Mouse (Mus musculus) left cerebral cortex, postnatal 36 days (tissue): ENCODE results near the gene Vasp. TPM values are rescaled to one million over a fixed set of nuclear protein-coding genes. Genes with fewer than 3 reads are reported as not detected.

Experiments used
- DNase-seq, 2 experiments: peaks; one replicate each; pipeline ENCODE4 v3.0.0; 2021 to 2022; ENCODE audit warnings: low spot score in 2 of 2, mixed read lengths in 1 of 2
- intact Hi-C: fragments of 180-260 bp; cut with DNase I; formaldehyde crosslinking; loops from one replicate; pipeline ENCODE4 v1.15.1; 2025
- total RNA-seq, 2 experiments: library from RNA; stranded (reverse); gene quantifications; 2 replicates each; pipeline ENCODE4 v1.2.3; 2021

Vasp gene
- total RNA-seq, 2 experiments from 2014 or later = 11.2 to 13.5 TPM

DNA sequence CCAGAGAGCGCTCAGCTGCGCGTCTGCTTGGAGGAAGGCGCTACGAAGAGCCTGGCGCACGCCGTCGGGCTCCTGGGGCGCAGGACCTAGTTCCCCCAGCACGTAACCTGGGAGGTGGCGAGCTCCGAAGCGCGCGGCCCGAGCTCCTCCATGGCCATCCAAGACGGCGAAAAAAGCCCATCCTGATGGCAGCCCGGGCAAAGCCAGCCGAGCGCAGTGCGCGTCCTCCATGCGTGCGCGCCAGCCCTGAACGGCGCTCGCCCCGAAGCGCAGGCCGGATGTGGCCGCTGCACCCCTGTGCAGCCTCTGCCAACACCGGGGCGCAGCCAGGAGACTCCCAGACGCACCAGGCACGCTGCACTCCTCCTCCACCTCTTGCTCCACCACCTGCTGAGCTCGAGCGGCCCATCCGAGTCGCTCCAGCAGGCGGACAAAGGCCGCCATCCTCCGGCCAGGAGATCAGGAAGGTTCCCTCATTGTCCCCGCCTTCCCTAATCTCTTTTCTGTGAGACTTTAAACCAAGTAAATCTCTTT, 8.0 kb upstream of the Vasp start, which contains the start of gene Ppm1n:
TSS of gene Ppm1n (minus strand) at position 484 of the 534 bp plus-strand sequence.
- DNase-seq = no peak
- intact Hi-C loops = no loop called here

DNA sequence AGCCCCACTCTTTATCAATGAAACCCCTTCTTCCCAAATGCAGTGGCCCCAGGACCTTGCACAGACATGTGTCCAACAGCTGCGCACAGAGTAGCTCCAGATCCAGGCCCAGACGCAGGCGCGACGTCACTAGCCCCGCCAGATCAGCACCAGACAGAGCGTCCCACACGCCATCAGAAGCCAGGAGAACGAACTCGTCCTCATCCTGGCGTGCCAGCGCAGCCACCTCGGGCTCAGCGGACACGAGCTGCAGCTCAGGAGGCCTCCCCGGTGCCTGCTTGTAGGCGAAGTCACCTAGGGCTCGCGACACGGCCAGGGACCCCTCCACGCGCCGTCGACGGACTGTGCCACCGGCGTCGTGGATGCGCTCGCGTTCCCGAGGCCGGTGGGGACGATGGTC, 7.4 kb upstream of the Vasp start:
- DNase-seq = no peak
- intact Hi-C loops = no loop called here

DNA sequence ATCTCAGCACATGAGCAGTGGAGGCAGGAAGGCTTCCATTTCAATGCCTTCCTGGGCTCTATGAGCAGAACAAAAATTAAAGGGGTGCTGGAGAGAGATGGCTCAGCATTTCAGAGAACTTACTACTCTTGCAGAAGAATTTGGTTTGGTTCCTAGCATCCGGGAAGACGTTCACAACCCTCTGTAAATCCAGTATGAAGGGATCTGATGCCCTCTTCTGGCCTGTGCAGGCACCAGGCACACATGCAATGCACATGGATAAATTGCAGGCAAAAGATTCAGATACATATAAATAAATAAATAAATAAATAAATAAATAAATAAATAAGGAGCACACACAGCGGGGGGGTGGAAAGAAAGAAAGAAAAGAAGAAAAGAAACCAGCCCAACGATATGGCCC, 4.6 kb upstream of the Vasp start:
- intact Hi-C loops = no loop called here
- no peak for DNase-seq

- no peak for DNase-seq
Observed at GRCm38 (mm10) chr7:19272173-19272764, 652 bp upstream of the Vasp start.

DNA sequence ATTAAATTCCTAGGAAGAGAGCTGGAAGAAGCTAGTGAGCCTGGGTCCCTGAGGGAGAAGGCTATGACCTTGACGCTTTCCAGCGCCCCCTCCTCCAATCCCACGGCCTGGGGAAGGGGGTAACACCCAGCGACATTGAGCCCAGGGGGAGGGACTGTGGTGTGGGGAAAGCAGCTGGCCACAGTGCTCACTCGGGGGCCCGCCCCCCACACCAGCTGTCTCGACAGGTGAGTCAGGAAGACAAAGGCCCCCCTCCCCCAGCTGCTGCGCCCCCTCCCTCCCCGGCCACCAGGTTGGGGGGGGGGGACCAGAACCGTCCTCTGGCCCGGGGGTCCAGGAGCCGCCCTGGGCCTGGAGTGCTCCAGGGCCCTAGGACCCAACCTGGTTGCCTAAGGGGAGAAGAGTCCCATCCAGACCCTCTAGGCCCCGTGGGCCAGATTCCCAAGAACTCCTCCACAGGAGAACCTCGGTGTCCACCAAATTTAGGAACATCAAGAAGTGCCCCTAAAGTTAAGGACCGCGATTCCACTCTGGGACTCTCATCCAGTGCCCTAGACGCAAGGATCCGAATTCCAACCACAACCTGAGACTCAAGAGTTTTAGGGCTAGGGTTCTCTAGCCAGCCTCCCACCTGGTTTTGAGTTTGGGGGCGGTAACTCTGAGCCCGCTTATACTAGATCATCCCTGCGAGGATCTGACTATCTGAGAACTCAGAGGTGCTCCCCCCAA, 944 bp downstream of the Vasp start:
- DNase-seq = no peak
- intact Hi-C loops = no loop called here

More at GRCm38 (mm10) chr7:19272173-19272764, 652 bp upstream of the Vasp start:
- intact Hi-C loops = loop anchor here (2.0 kb wide), 1 partner anchor 33 kb away; no protein-coding TSS in a partner anchor

DNA sequence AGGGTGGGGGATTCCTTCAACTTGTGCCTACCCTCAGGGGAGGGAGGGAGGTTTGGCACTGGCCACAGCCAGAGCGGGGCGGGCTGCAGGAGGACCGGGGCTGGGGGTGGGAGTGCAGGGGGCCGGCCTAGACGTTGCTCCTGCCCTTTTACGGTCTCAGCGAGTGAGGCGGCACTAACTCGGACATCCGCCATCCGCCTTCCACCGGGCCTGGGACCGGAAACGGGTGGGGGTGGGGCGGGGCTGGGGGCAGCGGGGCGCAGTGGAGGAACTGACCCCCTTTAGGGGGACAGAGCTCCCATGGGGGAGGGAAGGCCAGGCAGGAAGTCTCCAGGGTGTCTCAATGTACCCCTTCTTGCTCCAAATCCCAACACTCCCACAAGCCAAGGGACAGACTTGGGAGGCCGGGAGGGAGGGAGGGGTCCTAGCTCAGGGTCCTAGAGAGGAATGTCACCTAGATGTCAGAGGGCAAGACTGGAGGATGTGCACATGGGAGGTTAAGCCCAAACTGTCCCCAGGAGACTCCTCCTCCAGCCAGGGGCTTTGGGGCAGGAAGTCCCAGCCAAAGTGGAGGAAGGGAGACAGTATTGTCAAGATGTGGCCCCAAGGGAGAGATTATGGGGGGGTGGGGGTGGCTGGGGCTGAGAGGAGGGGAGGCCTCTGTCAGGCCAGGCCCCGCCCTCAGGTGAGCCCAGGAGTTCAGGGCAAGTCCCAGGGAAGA, 1.7 kb downstream of the Vasp start:
- DNase-seq = no peak
- intact Hi-C loops = no loop called here

GRCm38 (mm10) chr7:19268993-19269681, 2.5 kb downstream of the Vasp start:
- intact Hi-C loops = no loop called here
- DNase-seq = no peak

GRCm38 (mm10) chr7:19267051-19267450, 4.6 kb downstream of the Vasp start:
- intact Hi-C loops = no loop called here
- DNase-seq = no peak

GRCm38 (mm10) chr7:19265928-19266822, 5.4 kb downstream of the Vasp start:
- intact Hi-C loops = no loop called here
- no peak for DNase-seq

DNA sequence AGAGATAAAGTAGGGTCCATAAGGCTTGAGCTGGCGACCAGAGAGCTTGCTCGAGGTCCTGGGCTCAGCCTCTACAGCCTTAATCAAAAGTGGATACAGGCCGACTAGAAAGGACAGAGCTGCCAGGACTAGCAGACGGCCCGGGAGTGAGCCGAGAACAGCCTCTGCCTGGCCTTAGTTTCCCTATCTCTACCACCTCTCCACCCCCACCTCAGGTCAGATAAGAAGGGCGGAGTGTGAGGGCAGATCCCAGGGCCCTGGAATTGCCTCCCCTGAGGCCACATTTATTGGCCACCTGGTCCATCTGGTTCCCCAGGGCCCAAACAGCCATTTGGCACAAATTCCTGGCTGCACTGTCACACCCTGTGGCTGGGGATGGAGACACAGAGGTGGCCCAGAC, 6.5 kb downstream of the Vasp start:
- intact Hi-C loops = no loop called here
- DNase-seq = no peak

DNA sequence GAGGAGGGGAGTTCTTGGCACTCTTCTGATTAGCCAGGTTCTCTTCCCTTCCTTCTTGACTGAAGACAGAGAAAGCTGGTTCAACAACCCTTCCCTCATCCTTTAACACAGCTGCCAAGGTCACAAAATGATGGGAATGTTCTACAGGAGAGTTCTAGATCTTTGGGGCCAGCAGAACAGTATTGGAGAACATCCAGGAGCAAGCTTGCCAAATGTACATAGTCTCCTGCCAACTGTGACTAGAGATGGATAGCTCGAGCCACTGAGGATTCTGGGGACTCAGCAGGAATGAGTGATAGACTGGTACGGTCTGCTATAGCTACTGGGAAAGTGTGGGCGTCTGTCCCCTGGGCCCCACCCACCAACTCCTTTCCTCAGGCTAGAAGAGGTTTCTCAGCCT, 13.3 kb downstream of the Vasp start:
- DNase-seq = no peak
- intact Hi-C loops = no loop called here

- DNase-seq = peak; percentile 34 to 52
- intact Hi-C loops = no loop called here
Observed at GRCm38 (mm10) chr7:19257390-19258022, 14.1 kb downstream of the Vasp start.

- intact Hi-C loops = no loop called here
- DNase-seq = no peak
Observed at GRCm38 (mm10) chr7:19256567-19256966, 15.1 kb downstream of the Vasp start.

DNA sequence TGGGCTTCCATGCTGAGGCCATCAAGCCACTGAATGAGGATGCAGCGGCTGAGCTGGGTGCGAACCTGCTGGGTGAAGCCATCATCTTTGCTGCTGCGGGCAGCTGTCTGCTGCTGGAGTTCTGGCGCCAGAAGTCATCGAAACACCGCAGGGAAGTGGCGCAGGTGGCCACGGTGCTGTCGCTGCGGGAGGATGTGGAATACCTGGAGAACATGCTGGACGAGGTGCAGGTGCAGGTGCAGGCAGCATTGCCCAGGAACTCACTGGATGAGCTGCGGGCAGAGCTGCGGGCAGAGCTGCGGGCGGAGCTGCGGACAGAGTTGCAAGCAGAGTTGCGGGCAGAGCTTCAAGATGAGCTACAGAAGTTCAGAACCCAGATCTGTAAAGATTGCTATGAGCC, 16.2 kb downstream of the Vasp start:
- no peak for DNase-seq
- intact Hi-C loops = no loop called here

DNA sequence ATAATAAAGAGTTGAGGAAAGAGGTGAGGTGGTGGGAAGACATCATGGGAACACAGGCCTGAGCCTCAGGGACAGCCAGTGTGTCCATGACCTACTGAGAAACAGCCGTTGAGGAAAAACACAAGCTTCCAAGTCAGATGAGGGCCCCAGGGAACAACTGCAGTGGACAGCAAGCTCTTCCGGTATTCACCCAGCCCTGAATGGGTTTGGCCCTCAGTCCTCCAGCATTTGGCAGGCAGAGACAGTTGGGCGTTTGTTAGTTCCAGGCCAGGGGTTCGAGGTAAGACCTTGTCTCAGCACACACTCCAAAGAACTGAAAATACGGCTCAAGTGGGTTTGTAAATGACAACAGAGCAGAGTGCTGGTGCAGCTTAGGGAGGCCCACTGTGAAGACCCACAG, 18.2 kb downstream of the Vasp start:
- DNase-seq = no peak
- intact Hi-C loops = no loop called here

DNA sequence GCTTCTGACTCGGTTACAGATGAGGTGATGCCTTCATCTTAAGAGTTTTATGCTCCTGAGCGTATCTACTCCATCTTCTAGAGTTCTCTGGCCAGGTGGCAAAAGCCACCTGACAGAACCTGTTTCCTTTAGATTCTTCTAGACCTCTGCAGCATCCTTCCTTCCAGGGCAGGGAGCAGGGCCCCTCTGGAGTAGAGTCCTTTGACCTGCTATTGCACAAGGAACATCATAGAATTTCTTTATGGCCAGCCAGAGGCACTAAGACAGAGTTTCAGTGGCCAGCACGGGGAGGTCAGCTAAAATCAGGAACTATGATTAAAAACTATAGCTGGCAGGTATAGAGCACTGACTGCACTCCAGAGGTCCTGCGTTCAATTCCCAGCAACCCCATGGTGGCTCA, 19.5 kb downstream of the Vasp start:
- intact Hi-C loops = no loop called here
- no peak for DNase-seq

- intact Hi-C loops = no loop called here
- DNase-seq = no peak
Observed at GRCm38 (mm10) chr7:19247511-19247910, 24.1 kb downstream of the Vasp start.

DNA sequence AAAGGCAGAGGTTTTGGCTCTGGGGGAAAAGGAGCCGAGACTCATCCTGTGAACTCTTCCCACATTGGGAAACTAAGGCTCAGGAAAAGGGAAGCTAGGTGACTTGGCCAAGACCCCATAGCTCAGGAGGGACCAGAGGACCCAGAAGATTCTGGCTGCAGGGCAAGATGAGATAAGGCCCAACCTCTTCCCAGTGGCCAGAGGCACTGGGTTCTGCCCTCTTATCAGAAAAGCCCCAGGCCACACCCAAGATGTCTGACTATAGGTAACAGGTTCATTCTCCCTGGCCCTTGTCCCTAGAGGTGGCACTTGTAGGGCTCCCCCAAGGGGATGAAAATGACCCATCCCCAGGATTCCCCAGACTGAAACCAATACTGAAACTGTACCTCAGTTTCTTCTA, 24.8 kb downstream of the Vasp start:
- DNase-seq = no peak
- intact Hi-C loops = no loop called here

- no peak for DNase-seq
- intact Hi-C loops = no loop called here
Observed at GRCm38 (mm10) chr7:19245083-19245482, 26.5 kb downstream of the Vasp start.
